Mouse (Mus musculus) liver, adult 2 months (tissue): ENCODE data around the gene St6galnac3. TPM values are rescaled to one million over a fixed set of nuclear protein-coding genes. Genes with fewer than 3 reads are reported as not detected.

Experiments used
- DNase-seq: peaks from one replicate; pipeline ENCODE4 v3.0.0-alpha.2; 2011; ENCODE audit warnings: low read depth, low spot score; ENCODE audit errors: extremely low read depth
- H3K27ac ChIP-seq: fragments of 200-500 bp; replicated peaks from 2 replicates; pipeline ENCODE4 v1.5.1; 2012; ENCODE audit warnings: low read depth, mild to moderate bottlenecking, control low read depth, inconsistent platforms, low read length; ENCODE audit not compliant: insufficient read depth
- H3K27me3 ChIP-seq: fragments of 200-500 bp; 2 replicates; pipeline ENCODE4 v1.6.1; 2012; ENCODE audit warnings: mild to moderate bottlenecking, moderate library complexity, low read length, inconsistent platforms; ENCODE audit not compliant: control insufficient read depth, insufficient read depth
- H3K36me3 ChIP-seq: fragments of 200-500 bp; 2 replicates; pipeline ENCODE4 v1.6.1; 2012; ENCODE audit warnings: low read length, inconsistent platforms; ENCODE audit not compliant: control insufficient read depth, insufficient read depth
- H3K4me1 ChIP-seq: fragments of 200-500 bp; 2 replicates; pipeline ENCODE4 v1.6.1; 2011; ENCODE audit warnings: low read length; ENCODE audit not compliant: control insufficient read depth, insufficient read depth
- H3K4me3 ChIP-seq: fragments of 200-500 bp; 2 replicates; pipeline ENCODE4 v1.5.1; 2011; ENCODE audit warnings: low read depth, mild to moderate bottlenecking, control low read depth, low read length, moderate library complexity; ENCODE audit not compliant: insufficient read depth
- H3K79me2 ChIP-seq: fragments of 200-500 bp; 2 replicates; pipeline ENCODE4 v1.6.1; 2012; ENCODE audit warnings: inconsistent platforms, mild to moderate bottlenecking, low read length, moderate library complexity; ENCODE audit not compliant: control insufficient read depth, insufficient read depth
- H3K9ac ChIP-seq: fragments of 200-500 bp; 2 replicates; pipeline ENCODE4 v1.6.1; 2012; ENCODE audit warnings: low read depth, mild to moderate bottlenecking, control low read depth, inconsistent platforms, low read length
- CTCF ChIP-seq: fragments of 200-500 bp; IDR thresholded peaks from 2 replicates; pipeline ENCODE4 v1.5.1; 2011; ENCODE audit warnings: low read depth, low read length, control low read depth
- POLR2A ChIP-seq: fragments of 200-500 bp; IDR thresholded peaks from 2 replicates; pipeline ENCODE4 v1.6.1; 2011; ENCODE audit warnings: low read length, control low read depth; ENCODE audit not compliant: insufficient read depth; ENCODE audit errors: extremely low read depth
- WGBS: fragments of 180-500 bp; shearing (Covaris S2); methylation state at CpG from one replicate; pipeline ENCODE4 v1.1.7; 2018; 5-methylcytosine and 5-hydroxymethylcytosine counted together
- polyA plus RNA-seq: library from polyadenylated mRNA; depleted of rRNA; stranded (reverse); fragments of >200 nt; gene quantifications from 2 replicates; pipeline ENCODE4 v1.2.3, GENCODE M21; 2012
- total RNA-seq: library from RNA; depleted of rRNA; stranded (reverse); fragments of >200 nt; gene quantifications from 2 replicates; pipeline ENCODE4 v1.2.3, GENCODE M21; 2014

Gene St6galnac3
- total and polyA plus RNA-seq, 2 experiments: 0.24 to 0.83 TPM

DNA sequence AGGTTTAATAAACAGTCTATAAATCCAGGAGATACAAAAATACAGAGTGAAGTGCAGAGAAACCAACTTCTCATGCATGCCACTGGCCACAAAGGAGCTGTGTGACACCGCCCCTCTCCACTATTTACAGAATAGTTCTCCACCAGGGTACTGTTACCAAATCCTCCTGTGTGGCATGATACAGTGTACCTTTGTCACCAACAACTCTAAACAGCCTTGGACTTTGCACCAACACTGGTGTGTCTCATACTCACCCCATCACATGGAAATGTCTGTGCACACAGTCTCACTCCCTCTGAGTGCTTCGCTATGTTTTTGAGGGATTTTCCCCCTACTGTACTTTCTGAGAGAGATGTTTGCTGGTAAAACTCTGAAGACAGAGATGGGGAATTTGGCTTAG lies 217.4 kb downstream of the St6galnac3 start:
- no peaks in the 10 kb centered on the region for H3K79me2 ChIP-seq
- DNase-seq: no peak
- H3K4me1 ChIP-seq: no peaks in the 10 kb centered on the region
- no peak overlapping the region for H3K9ac ChIP-seq
- 84% methylated on average over 2 of the region's 2 CpGs for WGBS
- no peak overlapping the region for H3K27ac ChIP-seq
- H3K27me3 ChIP-seq: no peaks in the 10 kb centered on the region
- no peak overlapping the region for H3K4me3 ChIP-seq
- no peak for TF ChIP-seq POLR2A
- no peak for TF ChIP-seq CTCF
- H3K36me3 ChIP-seq: no peaks in the 10 kb centered on the region

DNA sequence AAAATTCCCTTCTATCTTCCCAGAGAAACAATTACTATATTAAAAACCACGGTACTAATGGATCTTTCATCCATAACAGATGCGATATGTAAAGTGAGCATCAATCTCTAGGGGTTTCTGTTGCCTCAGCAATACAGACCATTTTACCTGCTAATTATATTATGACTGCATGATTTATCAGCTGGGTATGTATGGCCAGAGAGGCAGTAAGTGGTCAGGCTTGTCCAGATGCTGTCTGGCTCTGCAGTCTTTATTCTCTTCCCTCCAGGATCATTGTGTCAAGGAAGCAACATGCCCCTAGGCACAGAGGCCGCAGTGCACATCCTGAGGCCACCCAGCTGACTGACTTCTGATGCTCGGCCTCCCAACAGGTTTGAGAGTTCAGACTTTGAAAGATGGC lies 222.5 kb downstream of the St6galnac3 start:
- Histone ChIP-seq H3K27me3 (no peaks in the 10 kb centered on the region), H3K36me3 (no peaks in the 10 kb centered on the region), H3K79me2 (no peaks in the 10 kb centered on the region), H3K27ac (no peak overlapping the region), H3K4me1 (no peaks in the 10 kb centered on the region), H3K4me3 (no peak overlapping the region), H3K9ac (no peak overlapping the region)
- 82% methylated on average over 4 of the region's 4 CpGs for WGBS
- no peak for TF ChIP-seq CTCF
- no peak for TF ChIP-seq POLR2A
- no peak for DNase-seq

DNA sequence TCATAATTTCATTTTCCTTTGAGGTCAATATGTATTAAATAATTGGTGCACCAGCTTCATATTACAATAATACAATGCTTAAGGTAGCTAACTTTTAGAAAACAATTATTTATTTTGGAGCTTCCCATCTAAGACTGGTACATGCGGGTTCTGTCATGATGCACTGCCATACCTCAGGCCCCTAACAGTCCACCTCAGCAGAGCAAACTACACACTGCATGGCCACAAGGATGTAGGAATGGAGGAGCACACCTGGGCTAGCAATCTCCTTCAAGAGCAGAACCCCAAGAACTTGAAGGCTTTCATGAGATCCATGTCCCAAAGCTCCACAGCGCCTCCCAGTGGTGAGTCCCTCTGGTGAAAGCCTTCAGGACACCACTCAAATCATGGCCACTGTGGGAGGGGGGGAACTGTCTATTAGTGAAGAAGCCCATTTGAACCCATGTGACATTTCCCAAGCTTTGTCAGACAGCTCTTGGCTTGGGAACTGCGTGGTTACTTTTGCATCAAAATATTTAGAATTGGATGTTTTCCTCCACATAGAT lies 223.6 kb downstream of the St6galnac3 start:
- Histone ChIP-seq H3K79me2 (no peaks in the 10 kb centered on the region), H3K4me3 (no peak overlapping the region), H3K9ac (no peak overlapping the region), H3K27me3 (no peaks in the 10 kb centered on the region), H3K4me1 (no peaks in the 10 kb centered on the region), H3K27ac (no peak overlapping the region), H3K36me3 (no peaks in the 10 kb centered on the region)
- WGBS: 66% methylated on average over 3 of the region's 3 CpGs
- TF ChIP-seq POLR2A (no peak), CTCF (peak; percentile 65)
- DNase-seq: no peak

DNA sequence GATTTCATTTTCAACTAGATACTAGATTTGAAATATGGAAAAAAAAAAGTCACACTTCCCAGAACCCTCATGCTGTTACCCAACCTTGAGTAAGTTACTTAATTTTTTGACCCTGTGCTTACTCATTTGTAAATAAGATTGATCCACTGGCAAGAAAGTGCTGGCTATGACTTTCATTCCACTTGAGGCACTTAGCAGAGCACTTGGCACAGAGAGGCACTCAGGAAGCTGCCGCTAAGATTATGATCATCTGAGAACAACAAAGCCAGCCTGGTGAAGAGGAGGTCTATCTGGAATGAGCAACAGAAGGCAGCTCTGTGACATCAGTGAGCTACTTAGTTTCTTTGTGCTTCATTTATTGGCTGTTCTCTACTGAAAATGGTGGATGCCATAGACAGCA lies 232.0 kb downstream of the St6galnac3 start:
- H3K27me3 ChIP-seq: no peaks in the 10 kb centered on the region
- no peaks in the 10 kb centered on the region for H3K36me3 ChIP-seq
- TF ChIP-seq POLR2A: no peak
- TF ChIP-seq CTCF: no peak
- no peaks in the 10 kb centered on the region for H3K79me2 ChIP-seq
- no peak overlapping the region for H3K4me3 ChIP-seq
- no peak overlapping the region for H3K27ac ChIP-seq
- WGBS: 46% methylated on average over 1 of the region's 1 CpGs
- no peak for DNase-seq
- no peak overlapping the region for H3K9ac ChIP-seq
- peaks cover 2% of the 10 kb centered on the region; the same call in 1 of the 2 replicates for H3K4me1 ChIP-seq

DNA sequence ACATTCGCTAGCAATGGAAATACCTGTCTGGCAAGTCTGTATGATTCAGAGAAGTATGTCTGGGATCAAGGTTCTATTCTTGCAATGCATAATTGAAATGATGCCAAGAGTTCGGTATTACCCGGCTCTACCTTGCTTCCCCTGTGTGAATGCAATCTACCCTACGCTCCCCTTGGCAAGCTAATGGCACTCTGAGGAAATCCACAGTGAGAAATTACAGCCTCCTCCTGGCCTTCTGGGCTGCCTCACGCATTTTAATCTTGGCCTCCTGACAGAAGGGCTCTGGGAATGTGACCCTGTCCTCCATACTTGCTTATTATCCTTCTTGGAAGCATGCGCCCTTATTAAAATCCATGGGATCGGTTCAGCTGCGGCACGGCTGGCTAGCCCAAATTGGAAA lies 235.3 kb downstream of the St6galnac3 start:
- no peak overlapping the region for H3K27ac ChIP-seq
- no peaks in the 10 kb centered on the region for H3K79me2 ChIP-seq
- WGBS: 84% methylated on average over 9 of the region's 9 CpGs
- no peaks in the 10 kb centered on the region for H3K36me3 ChIP-seq
- H3K4me3 ChIP-seq: no peak overlapping the region
- H3K9ac ChIP-seq: no peak overlapping the region
- peak; percentile 5 for DNase-seq
- no peak for TF ChIP-seq POLR2A
- no peaks in the 10 kb centered on the region for H3K27me3 ChIP-seq
- peaks cover 2% of the 10 kb centered on the region; the same call in 1 of the 2 replicates for H3K4me1 ChIP-seq

DNA sequence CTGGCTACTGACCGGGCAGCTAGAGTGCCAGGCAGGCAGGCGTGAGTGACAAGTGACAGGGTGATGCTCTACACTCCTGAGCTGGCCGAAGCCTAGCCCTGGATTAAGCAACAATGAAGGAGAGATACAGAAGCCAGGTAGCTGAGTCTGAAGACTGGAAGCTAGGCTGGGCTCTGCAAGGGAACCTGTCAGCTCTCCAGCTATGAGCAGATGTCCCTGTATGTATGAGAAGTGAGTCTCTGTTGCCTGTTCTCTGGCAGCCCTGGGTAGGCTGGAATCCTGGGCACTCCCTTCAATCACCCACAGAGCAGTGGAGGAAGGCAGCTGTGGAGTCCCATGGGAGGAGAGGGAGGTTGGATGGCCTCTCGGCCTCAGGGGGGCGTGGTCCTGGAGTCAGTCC lies 236.0 kb downstream of the St6galnac3 start:
- no peaks in the 10 kb centered on the region for H3K36me3 ChIP-seq
- no peak for DNase-seq
- H3K4me1 ChIP-seq: peaks cover 2% of the 10 kb centered on the region; the same call in 1 of the 2 replicates
- no peak overlapping the region for H3K27ac ChIP-seq
- H3K79me2 ChIP-seq: no peaks in the 10 kb centered on the region
- WGBS: 85% methylated on average over 5 of the region's 5 CpGs
- H3K27me3 ChIP-seq: no peaks in the 10 kb centered on the region
- H3K4me3 ChIP-seq: no peak overlapping the region
- TF ChIP-seq CTCF: no peak
- no peak for TF ChIP-seq POLR2A
- no peak overlapping the region for H3K9ac ChIP-seq
